Mouse (Mus musculus) monocyte, adult 5-6 weeks (primary cell): ENCODE results near the gene Meis3. TPM values are rescaled to one million over a fixed set of nuclear protein-coding genes. Genes with fewer than 3 reads are reported as not detected.

Experiments
- ATAC-seq: fragments of 153-309, 156-312 bp; replicated peaks from 2 replicates; pipeline ENCODE4 v1.8.0; 2017; ENCODE audit warnings: mild to moderate bottlenecking; ENCODE audit not compliant: low TSS enrichment, insufficient number of reproducible peaks, severe bottlenecking, poor library complexity, low FRiP score
- total RNA-seq: library from RNA; stranded (forward); fragments of 200-1000, 200-491, 200-594 nt; gene quantifications from 3 replicates; pipeline ENCODE4 v1.2.3, GENCODE M21; 2017

The Meis3 gene
- total RNA-seq, 1 experiment from 2014 or later, result 6.4 TPM

DNA sequence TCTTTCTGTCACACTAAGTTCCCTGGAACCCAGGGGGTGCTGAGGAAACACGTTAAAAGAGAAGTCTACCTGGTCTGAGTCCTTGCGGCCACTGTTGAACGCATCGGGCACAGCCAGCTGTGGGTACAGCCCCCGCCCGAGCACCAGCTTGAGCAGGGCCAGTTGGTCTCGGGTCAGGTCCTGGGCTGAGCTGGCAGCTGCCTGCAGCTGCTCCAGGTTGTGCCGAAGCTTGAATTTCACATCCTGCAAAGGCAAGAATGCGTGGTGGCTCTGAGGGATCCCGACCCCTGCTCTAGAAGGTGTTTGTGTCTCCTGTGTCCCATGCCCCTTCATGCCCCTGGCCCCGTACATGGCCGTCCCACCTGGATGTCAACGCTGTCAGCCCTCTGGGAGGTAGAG, 28.6 kb downstream of the Meis3 start:
- ATAC-seq, result no peak

GRCm38 (mm10) chr7:16204791-16205190, 29.9 kb downstream of the Meis3 start:
- peak; percentile 48 for ATAC-seq

DNA sequence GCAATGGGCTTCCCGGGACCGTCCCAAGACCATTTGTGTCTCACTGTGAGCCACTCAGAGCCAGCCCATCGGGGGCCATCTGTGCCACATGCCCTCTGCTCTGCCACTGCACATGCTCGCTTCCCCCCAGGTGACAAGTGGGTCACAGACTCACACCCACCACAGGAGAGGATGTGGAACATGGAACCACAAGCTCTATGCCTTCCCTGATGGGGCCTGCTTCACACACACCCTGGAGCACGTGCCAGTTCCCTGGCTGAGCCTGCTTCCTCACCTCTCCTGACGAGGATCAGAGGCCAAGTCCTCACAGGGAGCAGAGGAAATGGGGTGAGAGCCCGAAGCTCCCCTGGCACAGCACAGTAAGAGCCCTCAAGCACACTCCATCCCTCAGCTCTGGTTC, 32.2 kb downstream of the Meis3 start:
- peak; percentile 20; the same call in 1 of the 2 replicates for ATAC-seq

DNA sequence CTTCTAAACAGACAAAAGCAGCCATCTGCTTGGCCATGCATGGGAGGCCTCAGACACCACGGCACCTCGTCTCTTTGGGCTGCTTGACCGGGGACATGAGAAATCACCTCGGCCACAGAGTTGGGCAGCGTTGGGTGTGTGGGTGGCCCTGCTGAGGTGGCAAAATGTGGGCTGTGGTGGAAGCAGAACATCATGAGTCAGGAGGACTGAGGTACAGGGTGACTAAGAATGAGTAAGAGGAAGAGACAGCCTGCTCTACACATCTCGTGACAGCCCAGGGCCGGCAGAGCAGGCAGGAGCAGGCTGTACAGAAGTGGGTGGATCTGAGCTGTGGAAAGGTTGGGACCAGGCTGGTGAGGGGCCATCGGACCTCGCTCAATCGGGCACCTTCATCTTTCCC, 32.6 kb downstream of the Meis3 start:
- ATAC-seq, result peak; percentile 78

GRCm38 (mm10) chr7:16208781-16209665, 34.1 kb downstream of the Meis3 start:
- no peak for ATAC-seq

DNA sequence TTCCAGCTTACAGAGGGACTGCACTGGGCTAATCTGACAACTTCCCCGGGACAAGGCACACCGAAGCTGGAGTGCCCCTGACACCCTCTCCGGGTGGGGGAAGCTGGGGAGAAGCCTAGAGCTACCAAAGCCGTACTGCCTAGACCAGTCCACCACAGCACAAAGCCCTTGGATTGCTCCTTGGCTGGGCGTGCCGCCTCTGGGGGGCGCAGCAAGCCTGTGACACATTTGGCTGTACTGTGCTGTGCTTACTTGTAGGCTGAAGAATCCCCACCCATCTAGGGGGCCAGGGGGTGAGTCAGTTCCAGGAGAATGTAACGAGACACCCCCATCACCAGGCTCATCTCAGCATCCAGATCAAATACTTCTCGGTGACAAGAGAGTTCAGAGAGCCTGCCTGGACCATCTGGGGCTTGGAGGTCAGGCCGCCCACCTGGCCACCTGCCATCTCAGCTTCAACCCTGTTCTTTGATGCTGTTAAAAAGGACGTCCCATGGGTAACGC, 36.0 kb downstream of the Meis3 start:
- ATAC-seq, result no peak

GRCm38 (mm10) chr7:16213196-16213595, 38.3 kb downstream of the Meis3 start:
- ATAC-seq, result no peak

- no peak for ATAC-seq
Measured at GRCm38 (mm10) chr7:16213986-16214385, 39.1 kb downstream of the Meis3 start.

GRCm38 (mm10) chr7:16221582-16222272, 46.8 kb downstream of the Meis3 start, which contains the start of gene Dhx34:
TSS of gene Dhx34 (minus strand) at chr7:16222037.
- ATAC-seq, result peak; percentile 96

- no peak for ATAC-seq
Measured at GRCm38 (mm10) chr7:16229869-16230268, 55.0 kb downstream of the Meis3 start.

Other genes starting within 250 kb of the Meis3 start
- gene Nop53, start 229.0 kb upstream of the Meis3 start, total RNA-seq, result 208 to 319 TPM (median 268 TPM) in 3 replicates
- 0.49 TPM in 1 of 3 replicates, not detected in the others for gene Ehd2, start 207.5 kb upstream of the Meis3 start, total RNA-seq
- gene Bicra, start 127.2 kb upstream of the Meis3 start, total RNA-seq, result 2.2 to 10.0 TPM (median 2.6 TPM) in 3 replicates
- gene Zfp541, start 113.3 kb upstream of the Meis3 start, total RNA-seq, result 0.11 to 0.29 TPM in 2 of 3 replicates, not detected in the other
- 46.6 to 76.8 TPM (median 71.5 TPM) in 3 replicates for gene Napa, start 76.6 kb upstream of the Meis3 start, total RNA-seq
- gene Kptn, start 55.2 kb upstream of the Meis3 start, total RNA-seq, result 9.6 to 18.6 TPM (median 15.9 TPM) in 3 replicates
- not detected in 3 replicates for gene Slc8a2, start 45.3 kb upstream of the Meis3 start, total RNA-seq
- gene Dhx34, start 46.9 kb downstream of the Meis3 start, total RNA-seq, result 7.7 to 12.4 TPM (median 10.4 TPM) in 3 replicates
- gene C5ar2, start 69.1 kb downstream of the Meis3 start, total RNA-seq, result 2.9 to 8.0 TPM (median 7.0 TPM) in 3 replicates
- 11.2 to 17.0 TPM (median 13.7 TPM) in 3 replicates for gene C5ar1, start 84.5 kb downstream of the Meis3 start, total RNA-seq
- 9.4 to 16.4 TPM (median 12.3 TPM) in 3 replicates for gene Inafm1, start 98.5 kb downstream of the Meis3 start, total RNA-seq
- gene Ccdc9, start 111.7 kb downstream of the Meis3 start, total RNA-seq, result 231 to 284 TPM (median 256 TPM) in 3 replicates
- gene Bbc3, start 133.3 kb downstream of the Meis3 start, total RNA-seq, result 26.4 to 30.9 TPM (median 30.1 TPM) in 3 replicates
- 108 to 150 TPM (median 134 TPM) in 3 replicates for gene Sae1, start 212.7 kb downstream of the Meis3 start, total RNA-seq
- gene Zc3h4, start 225.8 kb downstream of the Meis3 start, total RNA-seq, result 20.4 to 63.1 TPM (median 27.4 TPM) in 3 replicates